Mouse (Mus musculus): Measurements from ENCODE around the gene Tmem268. TPM values are rescaled to one million over a fixed set of nuclear protein-coding genes. Genes with fewer than 3 reads are reported as not detected.

Tmem268 gene
- polyA plus RNA-seq, 1 experiment, result 19.5 TPM

GRCm38 (mm10) chr4:63627111-63627510, 68.5 kb downstream of the Tmem268 start:
- H3K36me3 ChIP-seq (ENCODE audit: control insufficient read depth, insufficient read depth), result no peaks in the 10 kb centered on the region
- H3K27me3 ChIP-seq (ENCODE audit: control insufficient read depth, insufficient read depth, insufficient read length), result no peaks in the 10 kb centered on the region
- no peak for TF ChIP-seq MYOD1 (IDR thresholded peaks at IDR 0.05; ENCODE audit: control insufficient read depth, insufficient read length, low read depth)
- no peak for TF ChIP-seq FOSL1 (IDR thresholded peaks at IDR 0.05; ENCODE audit: insufficient read depth, low read length, poor library complexity, severe bottlenecking)
- no peak overlapping the region for H3K4me3 ChIP-seq (ENCODE audit: insufficient read depth, poor library complexity, severe bottlenecking)
- H3K79me3 ChIP-seq (ENCODE audit: low read depth), result no peaks in the 10 kb centered on the region
- no peaks in the 10 kb centered on the region for H3K79me2 ChIP-seq (ENCODE audit: control insufficient read depth, insufficient read depth)
- no peak overlapping the region for H3ac ChIP-seq (ENCODE audit: control insufficient read depth, insufficient read length, low read depth)

- TF ChIP-seq CTCF (IDR thresholded peaks at IDR 0.05; ENCODE audit: control insufficient read depth, insufficient read depth, insufficient read length) (no peak), CEBPB (IDR thresholded peaks at IDR 0.05; ENCODE audit: low read depth) (no peak), MAX (IDR thresholded peaks at IDR 0.05) (no peak), MYOD1 (IDR thresholded peaks at IDR 0.05; ENCODE audit: control insufficient read depth, insufficient read length, low read depth) (no peak), MYOG (IDR thresholded peaks at IDR 0.05; ENCODE audit: control insufficient read depth, extremely low read depth, insufficient read length) (no peak), FOSL1 (IDR thresholded peaks at IDR 0.05; ENCODE audit: insufficient read depth, low read length, poor library complexity, severe bottlenecking) (no peak), USF1 (IDR thresholded peaks at IDR 0.05; ENCODE audit: low read depth) (no peak)
- Histone ChIP-seq H3K4me3 (ENCODE audit: insufficient read depth, poor library complexity, severe bottlenecking) (no peak overlapping the region), H3ac (ENCODE audit: control insufficient read depth, insufficient read length, low read depth) (no peak overlapping the region), H3K27me3 (ENCODE audit: control insufficient read depth, insufficient read depth, insufficient read length) (no peaks in the 10 kb centered on the region), H3K79me3 (ENCODE audit: low read depth) (no peaks in the 10 kb centered on the region), H3K36me3 (ENCODE audit: control insufficient read depth, insufficient read depth) (no peaks in the 10 kb centered on the region), H3K79me2 (ENCODE audit: control insufficient read depth, insufficient read depth) (no peaks in the 10 kb centered on the region)
Measured at GRCm38 (mm10) chr4:63633181-63633580, 74.6 kb downstream of the Tmem268 start.

Other genes starting within 250 kb of the Tmem268 start
- 0.05 TPM for gene Orm1, start 214.2 kb upstream of the Tmem268 start, polyA plus RNA-seq (2012; fragmentation: generic; extraction: Trizol)
- not detected for gene Orm3, start 202.6 kb upstream of the Tmem268 start, polyA plus RNA-seq (2012; fragmentation: generic; extraction: Trizol)
- gene Orm2, start 196.3 kb upstream of the Tmem268 start, polyA plus RNA-seq (2012; fragmentation: generic; extraction: Trizol), result not detected
- gene Akna, start 155.4 kb upstream of the Tmem268 start, polyA plus RNA-seq (2012; fragmentation: generic; extraction: Trizol), result 1.3 TPM
- gene Whrn, start 62.8 kb upstream of the Tmem268 start, polyA plus RNA-seq (2012; fragmentation: generic; extraction: Trizol), result 28.9 TPM
- 335 TPM for gene Atp6v1g1, start 14.0 kb upstream of the Tmem268 start, polyA plus RNA-seq (2012; fragmentation: generic; extraction: Trizol)
- gene Gm11213, start 46.5 kb downstream of the Tmem268 start, polyA plus RNA-seq (2012; fragmentation: generic; extraction: Trizol), result not detected
- gene Tex48, start 63.6 kb downstream of the Tmem268 start, polyA plus RNA-seq (2012; fragmentation: generic; extraction: Trizol), result not detected
- gene Gm11214, start 104.6 kb downstream of the Tmem268 start, polyA plus RNA-seq (2012; fragmentation: generic; extraction: Trizol), result not detected
- 0.06 TPM for gene Tnfsf15, start 186.3 kb downstream of the Tmem268 start, polyA plus RNA-seq (2012; fragmentation: generic; extraction: Trizol)